Mouse (Mus musculus): ENCODE data around the gene Enc1. TPM values are rescaled to one million over a fixed set of nuclear protein-coding genes. Genes with fewer than 3 reads are reported as not detected.

Gene Enc1
- polyA plus RNA-seq, 1 experiment from 2014 or later = 94.5 TPM

GRCm38 (mm10) chr13:97237700-97238099 lies 3.2 kb upstream of the Enc1 start:
- peaks cover 12% of the 10 kb centered on the region for H3K4me1 ChIP-seq (ENCODE audit: control insufficient read depth, insufficient read depth, low read length)
- no peaks in the 10 kb centered on the region for H3K9me3 ChIP-seq (ENCODE audit: control insufficient read depth, low read length)
- WGBS = 28% methylated on average over 3 of the region's 3 CpGs
- ATAC-seq (ENCODE audit: low read depth) = no peak
- no peak overlapping the region for H3K9ac ChIP-seq (replicated peaks; ENCODE audit: low read depth, low read length)
- H3K36me3 ChIP-seq (ENCODE audit: control insufficient read depth, insufficient read depth, low read length) = no peaks in the 10 kb centered on the region
- H3K27me3 ChIP-seq (ENCODE audit: control insufficient read depth, insufficient read depth, low read length) = no peaks in the 10 kb centered on the region; the same call in 1 of the 2 replicates
- no peak overlapping the region for H3K4me3 ChIP-seq (ENCODE audit: low read depth, low read length)
- no peak overlapping the region for H3K27ac ChIP-seq (ENCODE audit: low read depth, low read length)
- no peak overlapping the region for H3K4me2 ChIP-seq (ENCODE audit: low read depth, low read length)

DNA sequence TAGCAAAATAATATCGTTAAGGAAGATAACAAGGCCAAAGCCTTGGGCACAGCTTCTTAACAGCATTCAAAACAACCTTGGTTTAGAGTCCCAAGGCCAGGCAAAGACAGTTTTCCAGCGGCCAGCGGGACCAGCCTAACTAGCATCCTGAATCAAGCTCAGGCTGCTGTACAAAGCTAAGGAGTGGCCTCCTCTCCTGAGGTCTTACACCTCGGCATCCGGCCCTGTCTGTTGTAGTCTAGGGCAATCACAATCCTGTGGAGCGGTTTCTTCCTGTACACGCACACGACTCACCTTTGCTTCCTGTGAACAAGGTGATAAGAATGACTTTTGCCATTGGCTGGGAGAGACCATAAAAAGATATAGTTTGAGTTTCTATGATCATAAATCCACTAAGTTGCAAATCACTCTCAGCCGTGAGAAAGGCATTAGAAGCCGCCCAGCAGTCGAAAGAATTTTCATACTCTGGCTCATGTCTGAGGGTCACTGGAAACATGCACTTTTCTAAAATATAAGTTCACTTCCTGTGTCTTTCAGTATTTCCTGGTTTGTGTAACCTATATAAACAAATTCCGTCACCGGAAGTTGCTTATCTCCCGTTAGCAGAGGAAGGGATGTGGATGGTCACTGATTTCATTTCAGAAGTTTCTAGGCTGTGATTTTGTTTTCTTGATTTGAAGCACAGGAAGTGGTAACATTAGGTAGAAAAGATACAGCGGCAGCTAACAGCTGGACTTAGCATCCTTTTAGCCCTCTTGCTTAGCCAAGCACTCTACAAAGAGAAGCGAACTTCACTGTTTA lies 2.5 kb upstream of the Enc1 start:
- Histone ChIP-seq H3K4me3 (ENCODE audit: low read depth, low read length) (no peak overlapping the region), H3K27me3 (ENCODE audit: control insufficient read depth, insufficient read depth, low read length) (no peaks in the 10 kb centered on the region; the same call in 1 of the 2 replicates), H3K36me3 (ENCODE audit: control insufficient read depth, insufficient read depth, low read length) (no peaks in the 10 kb centered on the region), H3K4me2 (ENCODE audit: low read depth, low read length) (no peak overlapping the region), H3K27ac (ENCODE audit: low read depth, low read length) (peak overlapping the region; percentile 10; the same call in 1 of the 2 replicates), H3K9me3 (ENCODE audit: control insufficient read depth, low read length) (no peaks in the 10 kb centered on the region), H3K4me1 (ENCODE audit: control insufficient read depth, insufficient read depth, low read length) (peaks cover 12% of the 10 kb centered on the region), H3K9ac (replicated peaks; ENCODE audit: low read depth, low read length) (no peak overlapping the region)
- WGBS = 59% methylated on average over 16 of the region's 16 CpGs
- no peak for ATAC-seq (ENCODE audit: low read depth)

- Histone ChIP-seq H3K4me3 (ENCODE audit: low read depth, low read length) (peak overlapping the region; percentile 4; the same call in 1 of the 2 replicates), H3K9ac (replicated peaks; ENCODE audit: low read depth, low read length) (no peak overlapping the region), H3K4me2 (ENCODE audit: low read depth, low read length) (peak overlapping the region; percentile 67), H3K36me3 (ENCODE audit: control insufficient read depth, insufficient read depth, low read length) (no peaks in the 10 kb centered on the region), H3K9me3 (ENCODE audit: control insufficient read depth, low read length) (no peaks in the 10 kb centered on the region), H3K27me3 (ENCODE audit: control insufficient read depth, insufficient read depth, low read length) (no peaks in the 10 kb centered on the region; the same call in 1 of the 2 replicates), H3K4me1 (ENCODE audit: control insufficient read depth, insufficient read depth, low read length) (peaks cover 17% of the 10 kb centered on the region), H3K27ac (ENCODE audit: low read depth, low read length) (peak overlapping the region; percentile 99)
- peak; percentile 26; the same call in 1 of the 2 replicates for ATAC-seq (ENCODE audit: low read depth)
- WGBS = 4% methylated on average over 23 of the region's 23 CpGs
Observed at GRCm38 (mm10) chr13:97239343-97240180, 1.3 kb upstream of the Enc1 start.

GRCm38 (mm10) chr13:97240279-97240964 lies 483 bp upstream of the Enc1 start:
- Histone ChIP-seq H3K27me3 (ENCODE audit: control insufficient read depth, insufficient read depth, low read length) (no peaks in the 10 kb centered on the region; the same call in 1 of the 2 replicates), H3K27ac (ENCODE audit: low read depth, low read length) (peak overlapping the region; percentile 99), H3K9me3 (ENCODE audit: control insufficient read depth, low read length) (no peaks in the 10 kb centered on the region), H3K9ac (replicated peaks; ENCODE audit: low read depth, low read length) (peak overlapping the region; percentile 93), H3K4me1 (ENCODE audit: control insufficient read depth, insufficient read depth, low read length) (peaks cover 23% of the 10 kb centered on the region), H3K36me3 (ENCODE audit: control insufficient read depth, insufficient read depth, low read length) (peaks cover 4% of the 10 kb centered on the region; the same call in 1 of the 2 replicates), H3K4me2 (ENCODE audit: low read depth, low read length) (peak overlapping the region; percentile 67), H3K4me3 (ENCODE audit: low read depth, low read length) (peak overlapping the region; percentile 96)
- WGBS = 0% methylated on average over 35 of the region's 36 CpGs
- ATAC-seq (ENCODE audit: low read depth) = peak; percentile 64

- Histone ChIP-seq H3K9me3 (ENCODE audit: control insufficient read depth, low read length) (no peaks in the 10 kb centered on the region), H3K27ac (ENCODE audit: low read depth, low read length) (peak overlapping the region; percentile 99), H3K4me2 (ENCODE audit: low read depth, low read length) (peak overlapping the region; percentile 67), H3K9ac (replicated peaks; ENCODE audit: low read depth, low read length) (peak overlapping the region; percentile 93), H3K36me3 (ENCODE audit: control insufficient read depth, insufficient read depth, low read length) (peaks cover 18% of the 10 kb centered on the region), H3K4me1 (ENCODE audit: control insufficient read depth, insufficient read depth, low read length) (peaks cover 37% of the 10 kb centered on the region), H3K27me3 (ENCODE audit: control insufficient read depth, insufficient read depth, low read length) (no peaks in the 10 kb centered on the region; the same call in 1 of the 2 replicates), H3K4me3 (ENCODE audit: low read depth, low read length) (peak overlapping the region; percentile 96)
- no peak for ATAC-seq (ENCODE audit: low read depth)
- under 1% methylated on average over 20 of the region's 20 CpGs for WGBS
Observed at GRCm38 (mm10) chr13:97241787-97242280, 929 bp downstream of the Enc1 start.

GRCm38 (mm10) chr13:97242716-97243115 lies 1.8 kb downstream of the Enc1 start:
- H3K9me3 ChIP-seq (ENCODE audit: control insufficient read depth, low read length) = no peaks in the 10 kb centered on the region

GRCm38 (mm10) chr13:97243962-97244711 lies 3.2 kb downstream of the Enc1 start:
- WGBS = 13% methylated on average over 15 of the region's 15 CpGs
- no peaks in the 10 kb centered on the region; the same call in 1 of the 2 replicates for H3K27me3 ChIP-seq (ENCODE audit: control insufficient read depth, insufficient read depth, low read length)
- H3K4me2 ChIP-seq (ENCODE audit: low read depth, low read length) = peak overlapping the region; percentile 67
- H3K4me3 ChIP-seq (ENCODE audit: low read depth, low read length) = peak overlapping the region; percentile 96
- peaks cover 36% of the 10 kb centered on the region for H3K36me3 ChIP-seq (ENCODE audit: control insufficient read depth, insufficient read depth, low read length)
- peak overlapping the region; percentile 93 for H3K9ac ChIP-seq (replicated peaks; ENCODE audit: low read depth, low read length)
- H3K4me1 ChIP-seq (ENCODE audit: control insufficient read depth, insufficient read depth, low read length) = peaks cover 48% of the 10 kb centered on the region
- H3K9me3 ChIP-seq (ENCODE audit: control insufficient read depth, low read length) = no peaks in the 10 kb centered on the region
- no peak for ATAC-seq (ENCODE audit: low read depth)
- peak overlapping the region; percentile 53 for H3K27ac ChIP-seq (ENCODE audit: low read depth, low read length)

More at GRCm38 (mm10) chr13:97242716-97243115, 1.8 kb downstream of the Enc1 start:
- peak overlapping the region; percentile 93 for H3K9ac ChIP-seq (replicated peaks; ENCODE audit: low read depth, low read length)
- H3K36me3 ChIP-seq (ENCODE audit: control insufficient read depth, insufficient read depth, low read length) = peaks cover 25% of the 10 kb centered on the region
- ATAC-seq (ENCODE audit: low read depth) = no peak
- H3K4me3 ChIP-seq (ENCODE audit: low read depth, low read length) = peak overlapping the region; percentile 96
- H3K4me2 ChIP-seq (ENCODE audit: low read depth, low read length) = peak overlapping the region; percentile 67
- WGBS = 4% methylated on average over 6 of the region's 6 CpGs
- peaks cover 45% of the 10 kb centered on the region for H3K4me1 ChIP-seq (ENCODE audit: control insufficient read depth, insufficient read depth, low read length)
- peak overlapping the region; percentile 53 for H3K27ac ChIP-seq (ENCODE audit: low read depth, low read length)
- H3K27me3 ChIP-seq (ENCODE audit: control insufficient read depth, insufficient read depth, low read length) = no peaks in the 10 kb centered on the region; the same call in 1 of the 2 replicates

DNA sequence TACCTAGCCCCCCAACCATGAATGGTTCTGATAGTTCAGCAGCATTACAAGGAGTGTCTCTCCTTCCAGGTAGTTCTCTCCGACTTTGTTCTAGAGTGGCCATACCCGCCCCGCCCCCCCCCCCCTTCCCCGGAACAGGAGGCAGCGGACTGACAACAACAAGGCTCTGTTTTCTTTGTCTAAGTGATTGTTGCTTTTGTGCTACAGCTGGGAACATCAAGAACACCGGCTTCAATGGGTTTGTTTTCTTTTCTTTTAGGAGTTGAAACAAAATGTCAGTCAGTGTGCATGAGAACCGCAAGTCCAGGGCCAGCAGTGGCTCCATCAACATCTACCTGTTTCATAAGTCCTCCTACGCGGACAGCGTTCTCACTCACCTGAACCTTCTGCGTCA lies 3.8 kb downstream of the Enc1 start:
- no peaks in the 10 kb centered on the region for H3K9me3 ChIP-seq (ENCODE audit: control insufficient read depth, low read length)
- WGBS = 38% methylated on average over 10 of the region's 11 CpGs
- H3K4me3 ChIP-seq (ENCODE audit: low read depth, low read length) = peak overlapping the region; percentile 96
- no peak for ATAC-seq (ENCODE audit: low read depth)
- H3K9ac ChIP-seq (replicated peaks; ENCODE audit: low read depth, low read length) = peak overlapping the region; percentile 93; the same call in 1 of the 2 replicates
- peaks cover 52% of the 10 kb centered on the region for H3K4me1 ChIP-seq (ENCODE audit: control insufficient read depth, insufficient read depth, low read length)
- H3K4me2 ChIP-seq (ENCODE audit: low read depth, low read length) = peak overlapping the region; percentile 67
- H3K27me3 ChIP-seq (ENCODE audit: control insufficient read depth, insufficient read depth, low read length) = no peaks in the 10 kb centered on the region; the same call in 1 of the 2 replicates
- peaks cover 36% of the 10 kb centered on the region for H3K36me3 ChIP-seq (ENCODE audit: control insufficient read depth, insufficient read depth, low read length)
- peak overlapping the region; percentile 53 for H3K27ac ChIP-seq (ENCODE audit: low read depth, low read length)

Measured in neural tube, embryonic 14.5 days (tissue).